Mouse (Mus musculus) embryonic facial prominence, embryonic 14.5 days (tissue): ENCODE measurements around the gene Cox4i1. TPM values are rescaled to one million over a fixed set of nuclear protein-coding genes. Genes with fewer than 3 reads are reported as not detected.

Source experiments
- ATAC-seq: fragments of 200-750 bp; cut with Nextera tagmentation; 2 replicates; pipeline ENCODE4 v1.8.0; 2017; ENCODE audit warnings: low read depth, moderate number of reproducible peaks, moderate TSS enrichment
- DNase-seq: peaks from one replicate; pipeline ENCODE4 v3.0.0-alpha.2; 2015; ENCODE audit warnings: low spot score
- H3K27ac ChIP-seq: fragments of 300-500 bp; sonication (generic); replicated peaks from 2 replicates; pipeline ENCODE4 v1.5.1; 2014; ENCODE audit warnings: low read depth, mild to moderate bottlenecking, low read length, moderate library complexity
- H3K27me3 ChIP-seq: fragments of 300-500 bp; sonication (generic); replicated peaks from 2 replicates; pipeline ENCODE4 v1.6.1; 2014; ENCODE audit warnings: low read length; ENCODE audit not compliant: control insufficient read depth, insufficient read depth
- H3K36me3 ChIP-seq: fragments of 300-500 bp; sonication (generic); 2 replicates; pipeline ENCODE4 v1.6.1; 2014; ENCODE audit warnings: low read length, mixed read lengths; ENCODE audit not compliant: control insufficient read depth, insufficient read depth
- H3K4me1 ChIP-seq: fragments of 300-500 bp; sonication (generic); 2 replicates; pipeline ENCODE4 v1.6.1; 2014; ENCODE audit warnings: antibody characterized with exemption, low read length; ENCODE audit not compliant: control insufficient read depth, insufficient read depth
- H3K4me2 ChIP-seq: fragments of 300-500 bp; sonication (generic); 2 replicates; pipeline ENCODE4 v1.6.1; 2014; ENCODE audit warnings: low read depth, mild to moderate bottlenecking, low read length, moderate library complexity, mixed read lengths
- H3K4me3 ChIP-seq: fragments of 300-500 bp; sonication (generic); 2 replicates; pipeline ENCODE4 v1.5.1; 2014; ENCODE audit warnings: low read depth, mild to moderate bottlenecking, low read length
- H3K9ac ChIP-seq: fragments of 300-500 bp; sonication (generic); 2 replicates; pipeline ENCODE4 v1.6.1; 2014; ENCODE audit warnings: low read depth, mild to moderate bottlenecking, low read length, moderate library complexity, mixed read lengths
- H3K9me3 ChIP-seq: fragments of 300-500 bp; sonication (generic); 2 replicates; pipeline ENCODE4 v1.6.1; 2016; ENCODE audit warnings: low read length; ENCODE audit not compliant: control insufficient read depth
- WGBS: fragments of 180-500 bp; shearing (Covaris S2); extraction: QIAGEN DNeasy Blood & Tissue Kit; methylation state at CpG from one replicate; pipeline ENCODE4 v1.1.7; 2014; 5-methylcytosine and 5-hydroxymethylcytosine counted together
- polyA plus RNA-seq: library from polyadenylated mRNA; unstranded; fragments of >200 nt; fragmentation: Nextera tagmentation; extraction: Ambion mirVana; gene quantifications from 2 replicates; pipeline ENCODE4 v1.2.1, GENCODE M21; 2014

Gene Cox4i1
- polyA plus RNA-seq, 1 experiment from 2014 or later: 1,053 TPM

- WGBS: 63% methylated on average over 5 of the region's 5 CpGs
- Histone ChIP-seq H3K4me2 (no peak overlapping the region), H3K9ac (no peak overlapping the region), H3K27ac (no peak overlapping the region), H3K4me3 (no peak overlapping the region), H3K9me3 (no peaks in the 10 kb centered on the region), H3K36me3 (no peaks in the 10 kb centered on the region), H3K27me3 (no peaks in the 10 kb centered on the region), H3K4me1 (peaks cover 9% of the 10 kb centered on the region; the same call in 1 of the 2 replicates)
- ATAC-seq: no peak
- DNase-seq: no peak
Observed at GRCm38 (mm10) chr8:120684082-120684481, 16.1 kb downstream of the Cox4i1 start.

- H3K27ac ChIP-seq: peak overlapping the region; percentile 67
- ATAC-seq: 0 out of 2 replicates have a peak, but pooled peaks have one; percentile 4
- no peaks in the 10 kb centered on the region for H3K36me3 ChIP-seq
Observed at GRCm38 (mm10) chr8:120685097-120685496, 17.1 kb downstream of the Cox4i1 start.

GRCm38 (mm10) chr8:120685591-120685990, 17.6 kb downstream of the Cox4i1 start:
- Histone ChIP-seq H3K9ac (0 out of 2 replicates have a peak overlapping the region, but pooled peaks have one; percentile 25), H3K4me3 (no peak overlapping the region), H3K4me1 (peaks cover 9% of the 10 kb centered on the region; the same call in 1 of the 2 replicates), H3K27me3 (no peaks in the 10 kb centered on the region), H3K27ac (peak overlapping the region; percentile 67), H3K9me3 (no peaks in the 10 kb centered on the region), H3K36me3 (no peaks in the 10 kb centered on the region), H3K4me2 (no peak overlapping the region)
- DNase-seq: no peak
- ATAC-seq: no peak
- WGBS: 81% methylated on average over 8 of the region's 8 CpGs

More at GRCm38 (mm10) chr8:120685097-120685496, 17.1 kb downstream of the Cox4i1 start:
- Histone ChIP-seq H3K4me1 (peaks cover 9% of the 10 kb centered on the region; the same call in 1 of the 2 replicates), H3K4me3 (no peak overlapping the region), H3K4me2 (no peak overlapping the region), H3K9me3 (no peaks in the 10 kb centered on the region), H3K27me3 (no peaks in the 10 kb centered on the region), H3K9ac (peak overlapping the region; percentile 25; the same call in 1 of the 2 replicates)
- WGBS: 46% methylated on average over 5 of the region's 5 CpGs
- peak; percentile 65 for DNase-seq

- H3K9me3 ChIP-seq: no peaks in the 10 kb centered on the region
- H3K4me1 ChIP-seq: peaks cover 9% of the 10 kb centered on the region; the same call in 1 of the 2 replicates
- 71% methylated on average over 13 of the region's 13 CpGs for WGBS
- H3K4me2 ChIP-seq: no peak overlapping the region
- no peaks in the 10 kb centered on the region for H3K27me3 ChIP-seq
- H3K9ac ChIP-seq: no peak overlapping the region
- ATAC-seq (no peak), DNase-seq (no peak)
- H3K36me3 ChIP-seq: no peaks in the 10 kb centered on the region
- H3K4me3 ChIP-seq: no peak overlapping the region
- peak overlapping the region; percentile 67 for H3K27ac ChIP-seq
Observed at GRCm38 (mm10) chr8:120686051-120686450, 18.0 kb downstream of the Cox4i1 start.

GRCm38 (mm10) chr8:120686576-120686975, 18.6 kb downstream of the Cox4i1 start:
- no peak for ATAC-seq
- WGBS: 73% methylated on average over 5 of the region's 5 CpGs
- DNase-seq: no peak

GRCm38 (mm10) chr8:120687786-120688185, 19.8 kb downstream of the Cox4i1 start:
- 78% methylated on average over 8 of the region's 8 CpGs for WGBS
- Histone ChIP-seq H3K27ac (no peak overlapping the region), H3K36me3 (no peaks in the 10 kb centered on the region), H3K4me2 (no peak overlapping the region), H3K9me3 (no peaks in the 10 kb centered on the region), H3K9ac (no peak overlapping the region), H3K27me3 (no peaks in the 10 kb centered on the region), H3K4me1 (peaks cover 9% of the 10 kb centered on the region; the same call in 1 of the 2 replicates), H3K4me3 (no peak overlapping the region)
- ATAC-seq (no peak), DNase-seq (no peak)

More at GRCm38 (mm10) chr8:120686576-120686975, 18.6 kb downstream of the Cox4i1 start:
- Histone ChIP-seq H3K27ac (no peak overlapping the region; the same call in 1 of the 2 replicates), H3K36me3 (no peaks in the 10 kb centered on the region), H3K4me1 (peaks cover 9% of the 10 kb centered on the region; the same call in 1 of the 2 replicates), H3K27me3 (no peaks in the 10 kb centered on the region), H3K9me3 (no peaks in the 10 kb centered on the region), H3K4me3 (no peak overlapping the region), H3K9ac (no peak overlapping the region), H3K4me2 (no peak overlapping the region)

GRCm38 (mm10) chr8:120688511-120688910, 20.5 kb downstream of the Cox4i1 start:
- no peaks in the 10 kb centered on the region for H3K36me3 ChIP-seq
- H3K27me3 ChIP-seq: no peaks in the 10 kb centered on the region
- no peak overlapping the region for H3K4me2 ChIP-seq
- no peak for ATAC-seq
- H3K27ac ChIP-seq: no peak overlapping the region
- H3K9me3 ChIP-seq: no peaks in the 10 kb centered on the region
- H3K4me1 ChIP-seq: peaks cover 9% of the 10 kb centered on the region; the same call in 1 of the 2 replicates
- no peak for DNase-seq
- H3K4me3 ChIP-seq: no peak overlapping the region
- no peak overlapping the region for H3K9ac ChIP-seq
- WGBS: 88% methylated on average over 7 of the region's 7 CpGs

- Histone ChIP-seq H3K27me3 (no peaks in the 10 kb centered on the region), H3K27ac (no peak overlapping the region), H3K36me3 (no peaks in the 10 kb centered on the region), H3K9ac (no peak overlapping the region), H3K4me2 (no peak overlapping the region), H3K4me1 (no peaks in the 10 kb centered on the region; the same call in 1 of the 2 replicates), H3K4me3 (no peak overlapping the region), H3K9me3 (no peaks in the 10 kb centered on the region)
- WGBS: 54% methylated on average over 4 of the region's 4 CpGs
- ATAC-seq (no peak), DNase-seq (no peak)
Observed at GRCm38 (mm10) chr8:120692934-120693333, 24.9 kb downstream of the Cox4i1 start.
